Mouse (Mus musculus): ENCODE results near the gene Nkx1-2.

The Nkx1-2 gene

GRCm38 (mm10) chr7:132599071-132599975 is at the start of gene Nkx1-2:
TSS of gene Nkx1-2 (minus strand) at chr7:132599637.
- no peak for DNase-seq (ENCODE audit: low read depth, low spot score)

- DNase-seq (ENCODE audit: low read depth, low spot score) = no peak
These were observed 47.1 kb upstream of the Nkx1-2 start for GRCm38 (mm10) chr7:132646514-132646913.

GRCm38 (mm10) chr7:132644605-132645279 is 45.3 kb upstream of the Nkx1-2 start:
- no peak for DNase-seq (ENCODE audit: low read depth, low spot score)

GRCm38 (mm10) chr7:132641606-132642005 is 42.2 kb upstream of the Nkx1-2 start:
- no peak for DNase-seq (ENCODE audit: low read depth, low spot score)

- no peak for DNase-seq (ENCODE audit: low read depth, low spot score)
These were observed 41.5 kb upstream of the Nkx1-2 start for GRCm38 (mm10) chr7:132640946-132641345.

- peak; percentile 29 for DNase-seq (ENCODE audit: low read depth, low spot score)
These were observed 39.1 kb upstream of the Nkx1-2 start for GRCm38 (mm10) chr7:132638446-132639087.

- DNase-seq (ENCODE audit: low read depth, low spot score) = no peak
These were observed 37.9 kb upstream of the Nkx1-2 start for GRCm38 (mm10) chr7:132637292-132637691.

GRCm38 (mm10) chr7:132631313-132631712 is 31.9 kb upstream of the Nkx1-2 start:
- DNase-seq (ENCODE audit: low read depth, low spot score) = no peak

GRCm38 (mm10) chr7:132627448-132627847 is 28.0 kb upstream of the Nkx1-2 start:
- no peak for DNase-seq (ENCODE audit: low read depth, low spot score)

- DNase-seq (ENCODE audit: low read depth, low spot score) = no peak
These were observed 26.7 kb upstream of the Nkx1-2 start for GRCm38 (mm10) chr7:132626174-132626573.

GRCm38 (mm10) chr7:132624161-132624560 is 24.7 kb upstream of the Nkx1-2 start:
- no peak for DNase-seq (ENCODE audit: low read depth, low spot score)

GRCm38 (mm10) chr7:132619975-132620918 is 20.8 kb upstream of the Nkx1-2 start:
- DNase-seq (ENCODE audit: low read depth, low spot score) = no peak

GRCm38 (mm10) chr7:132619549-132619948 is 20.1 kb upstream of the Nkx1-2 start:
- DNase-seq (ENCODE audit: low read depth, low spot score) = no peak

- DNase-seq (ENCODE audit: low read depth, low spot score) = no peak
These were observed 17.7 kb upstream of the Nkx1-2 start for GRCm38 (mm10) chr7:132617021-132617564.

GRCm38 (mm10) chr7:132616391-132616790 is 17.0 kb upstream of the Nkx1-2 start:
- no peak for DNase-seq (ENCODE audit: low read depth, low spot score)

GRCm38 (mm10) chr7:132615346-132615745 is 15.9 kb upstream of the Nkx1-2 start:
- DNase-seq (ENCODE audit: low read depth, low spot score) = no peak

- no peak for DNase-seq (ENCODE audit: low read depth, low spot score)
These were observed 12.1 kb upstream of the Nkx1-2 start for GRCm38 (mm10) chr7:132611530-132611929.

- peak; percentile 74 for DNase-seq (ENCODE audit: low read depth, low spot score)
These were observed 11.3 kb upstream of the Nkx1-2 start, which contains the start of gene Lhpp for GRCm38 (mm10) chr7:132610468-132611318. TSS of gene Lhpp (plus strand) at chr7:132610638.

GRCm38 (mm10) chr7:132608316-132609020 is 9.0 kb upstream of the Nkx1-2 start:
- DNase-seq (ENCODE audit: low read depth, low spot score) = no peak

Measured in WW6 (cell line).